Mouse (Mus musculus) monocyte, adult 5-6 weeks (primary cell): ENCODE measurements around the gene Zfyve27. TPM values are rescaled to one million over a fixed set of nuclear protein-coding genes. Genes with fewer than 3 reads are reported as not detected.

ENCODE experiments used
- ATAC-seq: fragments of 153-309, 156-312 bp; replicated peaks from 2 replicates; pipeline ENCODE4 v1.8.0; 2017; ENCODE audit warnings: mild to moderate bottlenecking; ENCODE audit not compliant: low TSS enrichment, insufficient number of reproducible peaks, severe bottlenecking, poor library complexity, low FRiP score
- total RNA-seq: library from RNA; stranded (forward); fragments of 200-1000, 200-491, 200-594 nt; gene quantifications from 3 replicates; pipeline ENCODE4 v1.2.3, GENCODE M21; 2017

Gene Zfyve27
- total RNA-seq, 1 experiment from 2014 or later = 44.3 TPM

GRCm38 (mm10) chr19:42211936-42212335 lies 48.2 kb downstream of the Zfyve27 start:
- no peak for ATAC-seq

- no peak for ATAC-seq
These were observed 50.9 kb downstream of the Zfyve27 start for GRCm38 (mm10) chr19:42214601-42215000.

- ATAC-seq = no peak
These were observed 53.1 kb downstream of the Zfyve27 start for GRCm38 (mm10) chr19:42216699-42217373.

- ATAC-seq = no peak
These were observed 53.6 kb downstream of the Zfyve27 start for GRCm38 (mm10) chr19:42217374-42217763.

GRCm38 (mm10) chr19:42226451-42226850 lies 62.7 kb downstream of the Zfyve27 start:
- no peak for ATAC-seq

- no peak for ATAC-seq
These were observed 65.9 kb downstream of the Zfyve27 start for GRCm38 (mm10) chr19:42229499-42230287.

- no peak for ATAC-seq
These were observed 66.5 kb downstream of the Zfyve27 start for GRCm38 (mm10) chr19:42230288-42230568.

GRCm38 (mm10) chr19:42230986-42231385 lies 67.2 kb downstream of the Zfyve27 start:
- ATAC-seq = no peak

- no peak for ATAC-seq
These were observed 74.0 kb downstream of the Zfyve27 start for GRCm38 (mm10) chr19:42237602-42238340.

- ATAC-seq = no peak
These were observed 74.6 kb downstream of the Zfyve27 start for GRCm38 (mm10) chr19:42238341-42238715.

GRCm38 (mm10) chr19:42240881-42241280 lies 77.1 kb downstream of the Zfyve27 start:
- no peak for ATAC-seq

- no peak for ATAC-seq
These were observed 79.7 kb downstream of the Zfyve27 start for GRCm38 (mm10) chr19:42243401-42243800.

Other genes with a start within 250 kb of the Zfyve27 start
- gene Exosc1, start 230.5 kb upstream of the Zfyve27 start, total RNA-seq = 28.8 to 32.4 TPM (median 31.4 TPM) in 3 replicates
- gene Zdhhc16, start 230.5 kb upstream of the Zfyve27 start, total RNA-seq = 15.5 to 26.4 TPM (median 23.1 TPM) in 3 replicates
- 18.6 to 55.2 TPM (median 41.6 TPM) in 3 replicates for gene Mms19, start 182.8 kb upstream of the Zfyve27 start, total RNA-seq
- gene Ubtd1, start 182.2 kb upstream of the Zfyve27 start, total RNA-seq = 8.2 to 10.9 TPM (median 10.0 TPM) in 3 replicates
- gene Ankrd2, start 128.0 kb upstream of the Zfyve27 start, total RNA-seq = not detected in 3 replicates
- gene Hoga1, start 118.3 kb upstream of the Zfyve27 start, total RNA-seq = not detected in 3 replicates
- gene 4933411K16Rik, start 111.7 kb upstream of the Zfyve27 start, total RNA-seq = 0.43 to 0.67 TPM in 2 of 3 replicates, not detected in the other
- not detected in 3 replicates for gene Morn4, start 77.6 kb upstream of the Zfyve27 start, total RNA-seq
- gene Pi4k2a, start 73.5 kb upstream of the Zfyve27 start, total RNA-seq = 12.4 to 19.9 TPM (median 16.8 TPM) in 3 replicates
- 3.7 to 6.4 TPM (median 4.2 TPM) in 3 replicates for gene Avpi1, start 34.9 kb upstream of the Zfyve27 start, total RNA-seq
- gene Marveld1, start 16.6 kb upstream of the Zfyve27 start, total RNA-seq = 4.6 to 15.8 TPM (median 7.2 TPM) in 3 replicates
- gene Sfrp5, start 38.3 kb downstream of the Zfyve27 start, total RNA-seq = not detected in 3 replicates
- gene Golga7b, start 83.6 kb downstream of the Zfyve27 start, total RNA-seq = not detected in 3 replicates